Mouse (Mus musculus): ENCODE results near the gene Phf1.

- TF ChIP-seq CTCF (IDR thresholded peaks at IDR 0.05; ENCODE audit: borderline replicate concordance, insufficient read depth, low read length) = no peak
- no peak for TF ChIP-seq POLR2A (IDR thresholded peaks at IDR 0.05; ENCODE audit: low read depth, low read length)
These were observed 25.0 kb downstream of the Phf1 start for GRCm38 (mm10) chr17:26957872-26958271.
